Mouse (Mus musculus) cerebral cortex, adult 2 months (tissue): Measurements from ENCODE around the gene Sbno2.

Experiments used
- WGBS: fragments of 180-500 bp; shearing (Covaris S2); methylation state at CpG from one replicate; pipeline ENCODE4 v1.1.7; 2018; 5-methylcytosine and 5-hydroxymethylcytosine counted together

Sbno2 gene

GRCm38 (mm10) chr10:80141786-80142529, 36.6 kb upstream of the Sbno2 start:
- 1% methylated on average over 38 of the region's 43 CpGs for WGBS

- WGBS, result under 1% methylated on average over 29 of the region's 29 CpGs
Observed at GRCm38 (mm10) chr10:80141243-80141642, 35.9 kb upstream of the Sbno2 start.

- 78% methylated on average over 10 of the region's 10 CpGs for WGBS
Observed at GRCm38 (mm10) chr10:80140666-80141035, 35.3 kb upstream of the Sbno2 start, which contains the start of gene Cbarp. TSS of gene Cbarp (minus strand) at chr10:80140835.

- WGBS, result 79% methylated on average over 11 of the region's 11 CpGs
Observed at GRCm38 (mm10) chr10:80139975-80140665, 34.7 kb upstream of the Sbno2 start.

- 3% methylated on average over 10 of the region's 10 CpGs for whole genome bisulfite sequencing
Observed at GRCm38 (mm10) chr10:80139439-80139775, 34.0 kb upstream of the Sbno2 start.

GRCm38 (mm10) chr10:80138553-80139438, 33.4 kb upstream of the Sbno2 start, which contains the start of gene Atp5d:
TSS of gene Atp5d (plus strand) at chr10:80138632.
- WGBS, result 1% methylated on average over 78 of the region's 94 CpGs

- 8% methylated on average over 33 of the region's 33 CpGs for WGBS
Observed at GRCm38 (mm10) chr10:80137626-80138552, 32.5 kb upstream of the Sbno2 start.

- 9% methylated on average over 28 of the region's 29 CpGs for WGBS
Observed at GRCm38 (mm10) chr10:80136952-80137625, 31.7 kb upstream of the Sbno2 start.

GRCm38 (mm10) chr10:80136179-80136951, 31.0 kb upstream of the Sbno2 start:
- 33% methylated on average over 49 of the region's 49 CpGs for WGBS

GRCm38 (mm10) chr10:80135641-80136040, 30.3 kb upstream of the Sbno2 start:
- 92% methylated on average over 1 of the region's 1 CpGs for WGBS

- WGBS, result 75% methylated on average over 10 of the region's 10 CpGs
Observed at GRCm38 (mm10) chr10:80135161-80135560, 29.8 kb upstream of the Sbno2 start.

- WGBS, result 86% methylated on average over 9 of the region's 9 CpGs
Observed at GRCm38 (mm10) chr10:80134421-80134820, 29.1 kb upstream of the Sbno2 start.

- 32% methylated on average over 8 of the region's 8 CpGs for WGBS
Observed at GRCm38 (mm10) chr10:80133226-80133849, 28.0 kb upstream of the Sbno2 start.

GRCm38 (mm10) chr10:80131952-80132350, 26.6 kb upstream of the Sbno2 start:
- WGBS, result 46% methylated on average over 27 of the region's 27 CpGs

- WGBS, result 31% methylated on average over 55 of the region's 55 CpGs
Observed at GRCm38 (mm10) chr10:80131316-80131951, 26.1 kb upstream of the Sbno2 start.

- WGBS, result 69% methylated on average over 18 of the region's 18 CpGs
Observed at GRCm38 (mm10) chr10:80130403-80131031, 25.1 kb upstream of the Sbno2 start.

- WGBS, result 71% methylated on average over 9 of the region's 9 CpGs
Observed at GRCm38 (mm10) chr10:80129846-80130245, 24.5 kb upstream of the Sbno2 start.

- 94% methylated on average over 8 of the region's 8 CpGs for WGBS
Observed at GRCm38 (mm10) chr10:80127920-80128319, 22.5 kb upstream of the Sbno2 start.
